Mouse (Mus musculus) CD4-positive, CD25-positive, alpha-beta regulatory T cell, adult 2 months (primary cell): Measurements from ENCODE around the gene Twnk.

Experiments
- DNase-seq: peaks from one replicate; pipeline ENCODE4 v3.0.0-alpha.2; 2012; ENCODE audit warnings: low read depth, low spot score

Twnk gene

DNA sequence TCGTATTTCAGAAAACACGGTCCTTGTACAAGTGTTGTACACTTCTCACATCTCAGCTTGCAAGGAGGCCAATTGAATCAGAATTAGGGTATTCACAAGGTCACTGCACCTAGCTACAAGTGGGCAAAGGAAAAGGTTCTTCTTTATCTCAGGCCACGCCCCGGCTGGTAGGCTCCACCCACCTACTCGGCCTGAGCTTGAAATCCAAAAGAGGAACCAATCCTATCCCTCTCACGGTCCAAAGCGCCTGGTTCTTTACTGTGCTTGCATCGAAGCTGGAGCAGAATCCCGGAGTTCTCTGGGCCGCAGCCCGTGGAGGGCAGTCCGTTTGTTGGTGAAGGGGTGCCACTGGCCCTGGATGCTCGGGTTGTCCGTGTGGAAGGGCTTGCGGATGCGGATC, at the start of gene Twnk:
Twnk (plus strand) TSS at position 220 of the 400 bp plus-strand sequence.
- DNase-seq: peak; percentile 48

DNA sequence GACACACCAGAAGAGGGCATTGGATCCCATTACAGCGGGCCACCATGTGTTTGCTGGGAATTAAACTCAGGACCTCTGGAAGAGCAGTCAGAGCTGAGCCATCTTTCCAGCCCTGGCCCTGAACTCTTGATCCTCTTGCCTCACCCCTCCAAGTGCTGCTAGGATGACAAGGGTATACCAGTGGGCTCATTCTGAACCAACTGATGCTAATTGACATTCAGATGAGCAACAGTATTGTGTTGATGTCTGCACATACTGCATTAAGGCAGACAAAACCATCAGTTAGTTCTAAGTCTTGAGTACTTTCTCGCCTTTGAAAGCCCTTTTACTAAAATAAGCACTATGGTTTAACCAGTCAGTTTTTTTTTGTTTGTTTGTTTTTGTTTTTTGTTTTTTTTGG, 45.8 kb upstream of the Twnk start:
- no peak for DNase-seq

DNA sequence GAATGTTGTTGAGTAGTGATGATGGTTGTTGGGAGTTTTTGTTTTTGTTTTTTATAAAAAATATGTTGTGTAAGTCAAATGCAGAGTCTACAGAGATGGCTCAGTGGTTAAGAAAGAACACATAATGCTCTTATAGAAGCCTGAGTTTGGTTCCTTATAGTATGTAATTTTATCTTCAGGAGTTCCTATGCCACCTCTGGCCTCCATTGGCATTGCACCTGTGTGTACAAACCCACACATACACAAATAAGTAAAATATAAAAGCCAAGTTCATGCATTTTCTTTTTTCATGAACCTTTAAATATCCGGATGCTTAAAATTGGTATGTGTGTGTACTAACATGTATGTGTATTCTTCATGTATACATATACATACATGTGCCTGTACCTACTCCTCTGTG, 39.5 kb upstream of the Twnk start:
- DNase-seq: no peak

DNA sequence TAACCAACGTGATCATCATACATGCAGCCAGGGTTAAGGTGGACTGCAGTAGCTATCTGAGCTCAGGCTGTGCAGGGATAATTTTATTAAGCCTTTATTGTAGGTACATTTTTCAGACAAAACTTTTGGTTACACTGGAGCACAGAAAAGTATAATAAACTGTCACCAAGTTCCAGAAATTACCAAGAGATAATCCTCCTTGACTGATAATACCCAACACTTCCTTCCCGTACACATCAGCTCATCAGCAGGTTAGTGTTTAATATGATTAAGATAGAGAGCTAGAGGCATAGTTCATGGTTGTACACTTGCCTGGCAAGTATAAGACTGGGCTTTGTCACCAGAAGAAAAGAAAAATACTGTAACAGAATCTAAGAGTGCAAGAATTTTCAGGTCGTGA, 37.1 kb upstream of the Twnk start:
- no peak for DNase-seq

DNA sequence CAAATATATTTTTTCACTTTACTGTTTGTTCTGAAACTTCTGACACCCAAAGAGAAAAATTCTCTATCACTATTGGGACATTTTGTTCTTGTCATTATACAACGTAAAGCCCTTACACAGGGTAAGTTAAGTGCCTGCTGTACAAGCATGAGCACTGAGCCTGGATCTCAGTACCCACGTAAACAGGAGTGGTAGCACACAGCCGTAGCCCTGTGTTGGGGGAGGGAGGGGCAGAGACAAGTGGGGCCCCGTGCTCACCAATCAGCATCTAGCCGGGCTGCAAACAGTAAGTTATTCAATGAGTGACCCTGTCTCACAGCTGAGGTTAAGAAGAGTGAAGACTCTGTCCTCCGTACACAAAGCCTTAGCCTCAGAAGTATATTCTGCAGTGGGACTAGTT, 28.8 kb upstream of the Twnk start:
- no peak for DNase-seq

DNA sequence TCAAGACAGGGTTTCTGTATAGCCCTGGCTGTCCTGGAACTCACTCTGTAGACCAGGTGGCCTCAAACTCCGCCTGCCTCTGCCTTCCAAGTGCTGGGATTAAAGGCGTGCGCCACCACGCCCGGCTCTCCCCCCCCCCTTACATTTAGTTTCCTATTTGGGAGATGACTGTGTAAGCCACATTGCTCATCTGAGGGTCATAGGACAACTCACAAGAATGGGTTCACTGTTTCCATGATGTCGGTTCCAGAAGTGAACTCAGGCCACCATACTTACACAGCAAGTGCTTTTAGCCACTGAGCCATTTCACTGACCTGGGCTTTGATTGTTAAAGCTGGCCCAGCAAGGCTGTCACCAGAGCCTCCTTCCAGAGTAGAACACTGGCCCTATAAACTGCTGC, 28.3 kb upstream of the Twnk start:
- DNase-seq: no peak

DNA sequence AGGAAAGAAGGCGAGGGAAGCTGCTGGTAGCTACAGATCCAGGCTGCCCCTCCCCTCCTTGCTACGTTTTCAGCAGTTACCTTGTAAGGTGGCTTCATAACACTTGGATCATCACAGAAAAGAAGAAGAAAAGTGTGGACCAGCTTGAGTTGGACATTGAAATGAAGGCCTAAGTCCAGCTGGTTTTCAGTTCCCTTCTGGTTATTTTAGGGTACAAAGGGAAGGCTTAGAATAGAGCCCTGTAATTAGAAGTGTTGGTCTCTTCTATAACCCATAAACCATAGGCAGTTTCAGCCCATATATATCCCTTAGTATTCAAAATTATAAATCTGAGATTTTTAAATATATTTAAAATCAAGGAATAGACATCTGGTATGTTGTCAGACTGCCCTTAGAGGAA, 24.7 kb upstream of the Twnk start:
- no peak for DNase-seq

DNA sequence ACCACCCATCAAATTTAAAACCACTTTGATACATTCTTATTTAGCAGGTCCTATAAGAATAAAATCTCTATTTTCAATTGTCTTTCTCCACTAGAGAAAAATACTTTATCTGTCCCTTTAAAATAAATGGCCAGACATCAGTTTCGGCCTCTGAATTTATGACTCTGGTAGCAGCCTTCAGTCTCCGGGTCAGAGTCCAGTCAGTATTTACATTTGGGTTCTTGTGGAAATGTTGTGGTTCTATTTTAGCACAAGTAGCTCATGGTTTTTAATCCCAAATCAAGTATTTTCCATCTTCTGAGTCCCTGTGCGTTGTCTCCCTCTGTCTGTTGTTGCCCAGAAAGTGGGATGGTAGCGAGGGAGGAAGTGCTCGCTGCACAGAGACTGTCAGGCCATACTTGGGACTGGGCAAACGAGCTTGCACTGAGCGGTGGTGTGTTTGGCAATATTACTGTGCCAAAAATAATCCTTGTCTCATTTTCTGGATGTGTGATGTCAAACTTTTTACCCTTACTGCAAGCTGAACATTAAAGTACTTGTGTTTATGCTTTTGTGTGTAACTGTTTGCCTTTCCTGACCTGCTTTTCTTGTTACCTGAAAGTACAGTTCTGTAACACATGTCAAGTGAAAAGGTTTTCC, 22.9 kb upstream of the Twnk start:
- no peak for DNase-seq

DNA sequence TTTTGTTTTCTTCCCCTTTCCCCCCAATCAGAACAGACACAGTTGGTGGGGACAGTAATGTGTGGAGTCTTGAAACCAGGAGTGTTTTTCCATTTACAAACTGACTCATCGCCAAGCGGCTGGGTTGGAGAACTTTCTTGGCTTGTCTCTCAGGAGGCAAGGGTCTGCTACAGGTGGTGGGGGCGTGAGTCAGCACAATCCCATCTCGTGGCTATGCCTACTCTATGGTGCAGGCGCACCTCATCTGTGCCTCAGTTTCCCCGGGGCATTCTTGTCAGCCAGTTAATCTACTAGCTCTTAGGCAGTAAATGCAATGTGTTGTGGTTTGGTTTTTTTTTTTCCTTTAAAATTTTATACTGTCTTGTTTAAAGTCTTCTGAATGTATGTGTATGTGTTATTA, 22.1 kb upstream of the Twnk start:
- no peak for DNase-seq

DNA sequence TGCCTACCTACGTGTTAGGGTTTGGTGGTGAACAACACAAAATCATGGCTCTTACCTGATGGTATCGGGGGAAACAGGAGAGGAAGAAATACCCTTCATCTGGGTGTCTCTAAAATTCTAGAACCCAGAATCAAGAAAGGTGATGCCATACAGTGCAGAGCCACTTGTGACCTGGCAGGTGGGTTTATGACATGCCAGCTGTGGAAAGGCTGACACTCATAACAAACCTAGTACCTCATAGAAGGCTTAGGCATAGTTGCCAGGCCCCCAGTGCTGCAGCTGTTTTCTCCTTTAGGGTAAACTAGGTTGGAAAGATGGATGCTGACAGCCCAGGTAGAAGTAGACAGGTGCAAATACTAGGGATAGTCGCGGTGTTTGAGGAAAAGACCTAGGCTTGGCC, 21.0 kb upstream of the Twnk start:
- DNase-seq: no peak

DNA sequence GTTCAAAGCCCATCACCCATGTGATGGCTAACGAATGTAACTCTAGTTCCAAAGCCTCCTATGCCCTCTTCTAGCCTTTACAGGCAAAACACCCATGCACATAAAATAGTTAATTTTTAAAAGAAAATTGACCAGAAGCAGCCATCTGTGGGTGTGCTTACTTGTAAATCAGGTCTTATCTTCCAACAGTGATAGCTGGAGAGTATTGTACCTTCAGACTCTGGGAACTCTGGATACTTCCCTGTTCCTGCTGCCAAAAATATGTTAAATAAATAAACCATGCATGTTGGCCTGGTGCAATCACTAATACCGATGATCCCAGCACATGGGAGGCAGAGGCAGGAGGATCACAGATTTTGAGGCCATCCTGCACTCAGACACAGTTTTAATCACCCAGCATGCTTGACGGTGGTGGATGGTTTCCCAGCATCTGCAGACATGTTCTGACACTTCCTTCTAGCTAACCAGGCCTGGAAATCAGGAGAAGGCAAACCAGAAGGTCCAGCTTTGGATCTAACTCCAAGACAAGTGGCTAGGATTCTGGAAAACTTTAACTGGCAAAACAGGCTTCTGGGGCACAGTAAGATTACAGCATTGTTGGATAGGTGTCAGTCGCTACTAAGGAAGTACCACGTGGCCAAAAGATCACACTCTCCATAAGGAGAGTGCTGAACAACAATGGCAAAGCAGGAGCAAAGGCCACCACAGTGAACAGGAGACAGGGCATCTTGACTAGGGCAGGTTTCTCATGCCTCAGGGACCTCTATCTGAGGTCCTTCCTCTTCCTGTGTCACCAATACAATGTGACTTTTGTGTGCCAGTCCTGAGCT, 20.1 kb upstream of the Twnk start:
- DNase-seq: no peak

DNA sequence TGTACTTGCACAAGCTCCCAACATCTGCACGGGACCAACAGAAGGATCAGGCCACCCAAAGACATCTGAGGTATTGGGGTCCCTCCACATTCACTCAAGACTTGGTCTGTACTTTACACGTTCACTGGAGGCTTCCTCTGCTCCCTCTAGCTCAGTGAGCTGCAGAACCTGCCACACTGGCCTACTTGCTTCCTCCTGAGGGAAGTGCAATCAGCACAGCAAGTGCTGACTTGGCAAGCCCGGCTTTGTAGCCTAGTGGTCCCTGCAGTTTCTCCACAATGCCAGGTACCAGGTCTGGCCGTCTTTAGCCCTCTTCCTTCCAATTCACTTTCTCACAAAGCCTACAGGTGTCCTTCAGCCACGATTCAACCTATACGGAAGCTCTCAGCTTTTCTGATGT, 18.5 kb upstream of the Twnk start:
- no peak for DNase-seq

DNA sequence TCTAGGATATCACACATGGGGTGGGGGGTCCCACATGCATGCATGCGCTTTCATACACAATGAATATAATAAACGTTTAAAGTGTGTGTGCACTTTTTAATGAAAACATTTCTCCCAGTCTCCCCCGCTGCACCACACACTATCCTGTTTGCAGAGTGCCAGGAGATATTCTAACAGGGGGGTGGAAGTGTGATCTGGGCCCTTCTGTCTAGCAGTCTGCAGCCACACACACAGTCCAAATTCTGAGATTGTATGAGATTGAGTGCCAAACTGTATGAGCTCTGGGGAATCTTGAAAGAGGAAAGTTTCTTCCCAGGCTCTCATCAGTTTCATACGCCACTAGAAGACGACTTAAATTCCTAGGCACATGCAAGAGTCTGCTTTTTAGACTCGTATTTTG, 17.6 kb upstream of the Twnk start:
- no peak for DNase-seq

DNA sequence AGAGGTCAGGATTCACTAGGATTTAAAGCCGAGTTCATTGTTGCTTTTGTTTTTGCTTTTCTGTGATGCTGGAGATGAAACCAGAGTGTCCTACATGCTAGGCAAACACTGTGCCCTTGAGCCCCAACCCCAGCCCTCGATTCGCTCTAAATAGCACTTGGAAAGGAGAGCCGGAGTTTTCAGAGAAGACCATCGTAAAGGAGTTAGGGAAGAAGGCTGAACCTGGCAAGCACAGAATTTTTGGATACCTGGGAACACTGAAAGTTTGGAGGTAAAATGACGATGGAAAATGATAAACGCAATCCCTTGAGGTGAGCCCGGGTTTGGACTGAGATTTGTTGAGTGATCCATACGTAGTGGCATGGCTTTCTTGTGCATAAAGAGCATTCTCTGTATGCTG, 17.1 kb upstream of the Twnk start:
- DNase-seq: no peak

DNA sequence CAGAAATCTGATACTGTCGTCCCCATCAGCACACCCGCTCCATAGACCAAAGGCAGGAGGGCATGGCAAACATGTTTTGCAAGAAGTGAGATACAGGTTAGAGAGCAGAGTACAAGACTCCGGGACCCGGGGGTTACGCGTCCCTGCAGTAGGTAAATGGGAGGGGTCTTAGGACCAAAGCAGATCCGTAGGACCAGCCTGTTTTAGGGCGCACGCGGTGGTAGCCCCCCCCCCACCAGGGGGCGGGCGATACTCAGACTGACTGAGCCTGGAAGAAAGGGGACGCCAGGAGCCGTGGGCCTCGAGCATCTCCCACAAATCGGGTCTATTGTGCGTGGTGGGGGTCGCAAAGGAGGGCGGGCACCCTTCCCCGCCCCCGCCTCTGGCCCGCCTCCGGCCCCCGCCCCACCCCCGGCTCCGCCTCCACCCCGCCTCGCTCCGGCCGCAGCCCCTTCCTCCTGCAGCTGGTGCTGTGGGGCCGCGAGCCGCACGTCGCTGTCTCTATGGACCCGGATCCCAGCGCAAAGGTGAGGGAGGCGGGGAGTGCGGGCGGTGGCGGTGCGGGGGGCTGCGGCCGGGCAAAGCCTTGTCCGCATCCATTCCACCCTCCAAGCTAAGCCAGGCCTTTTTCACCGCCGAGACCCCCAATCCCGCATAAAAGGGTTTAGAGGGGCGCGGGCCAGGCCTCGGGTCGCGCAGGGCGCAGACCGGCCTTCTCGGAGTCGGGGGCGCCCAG, 16.5 kb upstream of the Twnk start, which contains the start of gene Sema4g:
Sema4g (plus strand) TSS at position 271 of the 736 bp plus-strand sequence.
- peak; percentile 56 for DNase-seq

DNA sequence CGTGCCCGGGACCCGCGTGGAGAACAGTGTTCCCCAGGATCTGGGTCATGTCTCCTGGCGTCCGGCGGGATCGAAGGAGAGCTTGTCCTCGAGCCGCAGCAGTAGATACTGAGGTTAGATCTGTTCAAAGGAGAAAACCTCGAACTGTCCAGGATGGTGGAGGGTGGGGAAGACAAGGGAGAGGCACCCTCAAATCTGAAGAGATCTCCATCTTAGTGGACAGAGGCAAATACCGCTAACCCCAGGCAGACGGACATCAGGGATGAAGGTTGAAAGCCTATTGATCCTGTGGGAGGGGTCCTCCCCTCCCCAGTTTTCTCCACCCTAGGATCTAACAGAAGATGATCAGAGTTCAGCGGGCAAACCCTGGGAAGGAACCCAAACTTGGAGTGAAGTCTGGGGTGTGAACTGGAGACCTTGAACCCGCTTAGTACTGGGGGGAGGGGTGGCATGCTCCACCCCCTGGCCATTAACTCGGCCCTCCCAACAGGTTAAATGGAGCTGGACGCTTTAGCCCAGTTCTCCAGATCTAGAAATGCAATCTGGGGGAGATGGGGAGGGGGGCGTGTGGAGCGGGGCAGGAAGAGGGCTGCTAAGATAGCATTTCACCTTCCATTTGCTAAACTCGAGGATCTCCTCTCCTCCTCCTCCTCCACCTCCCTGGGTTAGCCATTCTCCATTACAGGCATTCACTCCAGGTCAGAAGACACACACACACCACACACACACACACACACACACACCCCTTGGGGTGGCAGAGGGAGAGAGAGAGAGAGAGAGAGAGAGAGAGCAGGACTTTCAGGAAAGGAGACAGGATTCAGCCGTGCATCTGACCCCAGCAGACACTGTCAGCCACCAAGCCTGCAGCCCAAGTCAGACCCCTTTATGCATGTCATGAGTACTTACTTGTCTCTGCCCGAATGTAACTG, 15.6 kb upstream of the Twnk start:
- DNase-seq: no peak

DNA sequence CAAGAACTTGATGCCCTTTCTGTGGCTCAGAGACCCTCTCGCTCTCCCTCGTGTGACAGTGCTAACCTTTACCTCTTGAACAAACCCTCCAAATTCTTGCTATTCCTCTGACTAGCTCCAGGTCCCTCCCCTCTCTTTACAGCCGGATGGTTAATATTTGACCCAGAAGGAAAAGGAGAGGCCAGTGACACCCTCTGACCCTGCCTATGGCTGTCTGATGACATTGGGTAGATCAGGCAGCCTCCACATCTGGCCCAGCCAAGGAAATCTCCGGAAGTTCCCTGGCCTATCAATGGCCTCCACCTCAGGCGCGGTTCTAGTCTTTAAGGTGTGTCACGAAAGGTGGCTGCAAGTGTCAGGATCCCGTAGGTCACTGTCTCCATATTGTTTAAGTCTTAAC, 14.4 kb upstream of the Twnk start:
- DNase-seq: no peak

DNA sequence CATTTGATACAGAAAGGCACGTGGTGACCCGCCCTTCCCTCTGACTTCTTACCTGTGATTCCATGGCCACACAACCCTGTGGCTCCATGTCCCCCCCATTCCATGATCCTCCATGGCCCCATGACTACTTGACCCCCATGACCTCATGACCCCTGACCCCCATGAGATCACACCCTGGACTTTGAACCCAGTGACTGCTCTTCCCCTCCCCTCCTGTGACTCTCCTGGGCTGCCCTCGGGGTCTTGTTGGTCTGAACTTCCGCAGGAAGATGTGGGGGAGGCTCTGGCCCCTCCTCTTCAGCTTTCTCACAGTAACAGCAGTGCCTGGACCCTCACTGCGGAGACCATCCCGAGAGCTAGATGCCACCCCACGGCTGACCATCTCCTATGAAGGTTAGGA, 13.2 kb upstream of the Twnk start:
- no peak for DNase-seq

DNA sequence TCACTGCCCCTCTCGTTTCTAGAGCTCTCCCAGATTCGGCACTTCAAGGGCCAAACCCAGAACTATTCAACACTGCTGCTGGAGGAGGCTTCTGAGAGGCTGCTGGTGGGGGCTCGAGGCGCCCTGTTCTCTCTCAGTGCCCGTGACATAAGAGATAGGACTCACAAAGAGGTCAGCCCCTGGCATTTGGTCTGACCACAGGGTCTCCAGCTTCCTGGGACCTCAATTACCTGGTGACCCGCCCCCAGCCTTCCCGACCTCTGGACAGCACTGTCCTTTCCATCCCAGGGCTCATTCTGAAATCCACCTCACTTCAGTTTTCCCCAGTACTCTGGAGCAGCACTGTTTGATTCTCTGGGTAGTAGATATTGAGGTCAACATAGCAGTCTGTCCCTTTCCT, 12.8 kb upstream of the Twnk start:
- no peak for DNase-seq

DNA sequence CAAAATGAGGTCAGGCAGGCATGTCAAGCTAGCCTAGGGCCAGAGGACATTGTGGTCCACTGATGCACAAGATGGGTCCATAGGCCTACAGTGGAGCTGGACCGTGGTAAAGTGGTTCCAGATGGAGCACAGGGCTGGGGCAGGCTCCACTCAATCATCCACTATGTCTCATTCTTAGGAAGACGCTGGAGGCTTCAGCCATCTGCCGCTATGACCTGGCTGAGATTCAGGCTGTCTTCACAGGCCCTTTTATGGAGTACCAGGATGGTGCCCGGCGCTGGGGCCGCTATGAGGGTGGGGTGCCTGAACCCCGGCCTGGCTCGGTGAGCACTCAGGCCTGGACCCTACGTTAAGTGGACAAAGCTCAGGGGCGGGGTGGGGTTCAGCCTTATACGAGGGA, 7.7 kb upstream of the Twnk start:
- no peak for DNase-seq

DNA sequence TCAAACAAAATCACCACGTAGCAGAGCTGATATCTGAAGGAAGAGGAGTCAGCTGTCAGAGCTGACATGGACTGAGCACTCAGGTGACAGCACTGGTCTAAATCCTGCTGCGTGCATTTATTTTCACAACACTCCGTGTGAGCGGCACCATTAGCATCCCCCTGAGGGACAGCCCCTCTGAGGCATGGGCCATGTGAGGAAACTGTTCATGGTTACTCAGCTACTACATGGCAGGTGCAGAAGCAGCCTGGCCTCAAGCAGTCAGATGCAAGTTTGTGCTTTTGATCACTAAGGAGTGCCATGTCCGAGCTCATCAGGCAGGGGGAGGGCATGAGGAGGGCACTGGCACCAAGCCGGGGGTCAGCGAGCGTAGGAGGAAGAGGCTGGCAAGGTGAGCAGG, 5.8 kb upstream of the Twnk start:
- DNase-seq: no peak

DNA sequence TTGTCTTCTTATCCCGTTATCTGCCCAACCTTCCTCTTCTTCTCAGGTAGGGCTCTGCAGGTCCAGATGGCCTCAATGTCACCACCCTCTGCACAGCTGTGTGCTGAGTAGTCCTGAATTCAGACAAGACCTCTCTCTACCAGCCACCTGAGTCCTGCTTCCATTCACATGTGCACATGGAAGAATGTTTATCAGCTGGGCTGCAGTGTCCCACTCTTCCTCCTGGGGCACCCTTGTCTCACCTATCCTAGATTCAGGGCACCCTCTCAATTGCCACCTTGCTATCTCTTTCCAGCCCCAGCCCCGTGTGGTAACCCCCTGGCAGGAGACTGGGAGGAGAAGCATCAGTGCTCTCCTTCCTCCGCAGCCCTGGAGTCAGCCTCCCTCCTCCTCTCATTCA, 3.2 kb upstream of the Twnk start:
- no peak for DNase-seq
